Mouse (Mus musculus) common myeloid progenitor, adult 5-6 weeks (primary cell): ENCODE measurements at regions not wholly inside any gene's neighbourhood (a gene's known extent, or its start where the extent isn't known, plus 50 kb on each side); places are given as distances from the start of the nearest gene placed in this dataset.
"Not testable (repeated sequence)": the region's sequence is repeated elsewhere in the genome, so short reads cannot be mapped to it uniquely, and the experiment has no call there.

Experiments used
- ATAC-seq: replicated peaks from 2 replicates; pipeline ENCODE4 v1.8.0; 2016; ENCODE audit warnings: low read depth, mild to moderate bottlenecking, moderate TSS enrichment, inconsistent platforms; ENCODE audit not compliant: poor library complexity, severe bottlenecking

GRCm38 (mm10) chr10:9328324-9328723 is 346.7 kb downstream of the Samd5 start:
- no peak for ATAC-seq

DNA sequence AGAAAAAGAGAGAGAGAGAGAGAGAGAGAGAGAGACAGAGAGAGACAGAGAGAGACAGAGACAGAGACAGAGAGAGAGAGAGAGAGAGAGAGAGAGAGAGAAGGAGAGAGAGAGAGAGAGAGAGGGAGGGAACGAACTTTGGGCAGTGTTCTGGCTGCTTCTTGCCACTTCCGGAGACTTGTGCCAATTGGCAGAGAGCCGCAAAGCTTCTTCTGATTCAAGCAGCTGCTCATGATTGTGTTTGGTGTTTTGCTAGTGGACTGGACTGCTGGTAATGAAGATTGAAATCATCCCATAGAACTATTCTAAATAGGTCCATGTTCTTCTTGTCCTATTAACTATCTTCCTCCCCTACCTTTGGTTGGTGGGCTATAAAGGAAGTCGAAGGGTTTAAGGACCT is 347.1 kb downstream of the Samd5 start:
- ATAC-seq, result not testable (repeated sequence)

GRCm38 (mm10) chr10:9312326-9312725 is 362.7 kb downstream of the Samd5 start:
- ATAC-seq, result no peak

DNA sequence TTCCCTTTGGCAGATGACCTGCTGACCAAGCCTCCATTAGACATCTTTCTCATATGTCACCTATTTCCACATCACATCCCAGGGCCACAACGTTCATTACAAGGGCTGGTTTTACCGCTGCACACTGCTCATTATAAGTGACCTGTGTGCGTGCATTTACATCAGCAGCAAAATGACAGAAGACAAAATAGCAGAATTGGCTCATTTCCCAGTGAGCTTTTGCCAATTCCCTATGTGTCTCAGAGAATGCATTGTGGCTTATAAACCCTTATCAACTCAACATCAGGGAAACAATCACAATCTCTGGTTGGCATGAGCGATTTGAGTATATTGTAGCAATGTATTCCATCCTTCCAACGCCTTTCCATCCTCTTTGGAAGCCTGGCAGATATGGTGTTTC is 364.7 kb downstream of the Samd5 start:
- no peak for ATAC-seq

- no peak for ATAC-seq
Measured at GRCm38 (mm10) chr10:9296055-9296454, 379.0 kb downstream of the Samd5 start.

DNA sequence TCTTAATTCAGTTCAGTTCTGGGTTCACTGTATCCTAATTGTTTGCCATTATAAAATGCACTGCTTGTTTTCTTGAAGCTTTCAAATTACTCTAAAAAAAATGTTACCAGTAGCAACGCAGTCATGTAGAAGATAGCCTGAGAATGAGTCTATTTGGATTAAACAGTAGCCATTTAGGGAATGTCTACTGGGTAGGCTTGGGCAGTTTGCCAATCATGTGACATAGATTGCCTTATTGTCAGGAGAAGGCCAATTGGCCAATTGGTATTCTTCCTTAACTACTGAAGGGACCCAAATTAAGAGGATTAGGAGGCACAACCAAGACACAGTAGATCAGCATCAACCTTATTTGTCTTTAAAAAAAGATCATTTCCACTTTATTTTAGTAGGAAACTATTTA is 379.7 kb downstream of the Samd5 start:
- no peak for ATAC-seq

- ATAC-seq, result no peak
Measured at GRCm38 (mm10) chr10:9294620-9295019, 380.4 kb downstream of the Samd5 start.

GRCm38 (mm10) chr10:9291456-9292146 is 383.4 kb downstream of the Samd5 start:
- no peak for ATAC-seq

DNA sequence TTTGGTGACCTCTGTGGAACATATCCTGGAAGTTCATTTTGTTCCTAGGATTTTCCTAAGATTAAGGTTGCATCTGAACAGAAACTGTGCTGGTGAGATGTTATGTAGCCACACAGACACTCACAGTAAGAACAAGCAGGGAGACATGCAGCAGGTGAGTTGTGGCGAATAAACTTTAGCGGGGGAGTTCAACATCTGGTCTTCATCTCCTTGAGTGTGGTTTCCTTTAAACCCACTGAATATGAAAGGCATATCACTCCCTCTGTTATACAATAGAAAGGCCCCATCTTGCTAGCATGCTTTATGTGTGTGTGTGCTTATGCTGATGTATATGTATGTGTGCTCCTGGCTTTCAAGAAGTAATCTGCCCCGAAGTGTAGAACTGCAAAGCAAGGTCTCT is 387.1 kb upstream of the Sash1 start:
- ATAC-seq, result no peak

DNA sequence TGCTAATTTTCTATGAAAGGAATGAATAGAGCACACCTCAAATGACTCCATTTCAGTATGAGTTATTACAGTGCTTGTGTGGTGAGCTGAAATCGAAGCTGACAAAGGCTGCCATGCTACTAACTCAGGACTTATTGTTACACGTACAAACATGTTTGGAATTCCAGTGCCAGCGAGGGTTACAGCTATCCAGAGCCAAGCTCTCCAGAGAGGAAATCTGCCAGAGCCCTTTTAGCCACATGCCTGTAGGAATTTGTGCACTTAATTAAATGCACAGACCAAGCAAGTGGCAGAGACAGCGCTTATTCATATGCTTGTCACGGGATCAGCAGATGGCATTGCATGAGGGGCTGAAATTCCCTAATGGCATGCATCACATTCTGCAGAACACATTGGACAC is 386.4 kb upstream of the Sash1 start:
- no peak for ATAC-seq

DNA sequence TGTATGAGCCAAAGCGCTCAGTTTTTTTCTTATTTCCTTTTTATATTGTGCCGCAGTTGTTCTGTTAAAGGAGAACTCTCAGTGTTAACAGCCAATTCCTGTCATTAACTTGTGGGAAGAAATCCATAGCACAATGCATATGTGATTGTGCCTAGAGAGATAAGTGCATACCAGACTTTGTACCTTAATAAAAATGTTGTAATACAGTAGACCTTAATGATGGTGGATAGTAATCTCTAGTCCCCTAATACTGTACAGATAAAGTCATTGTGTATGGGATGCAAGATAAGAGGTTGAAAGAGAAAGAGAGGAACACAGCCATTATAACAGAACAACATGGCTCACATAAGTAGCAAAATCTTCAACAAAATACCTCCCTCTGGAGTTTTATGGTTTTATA is 379.7 kb upstream of the Sash1 start:
- no peak for ATAC-seq

DNA sequence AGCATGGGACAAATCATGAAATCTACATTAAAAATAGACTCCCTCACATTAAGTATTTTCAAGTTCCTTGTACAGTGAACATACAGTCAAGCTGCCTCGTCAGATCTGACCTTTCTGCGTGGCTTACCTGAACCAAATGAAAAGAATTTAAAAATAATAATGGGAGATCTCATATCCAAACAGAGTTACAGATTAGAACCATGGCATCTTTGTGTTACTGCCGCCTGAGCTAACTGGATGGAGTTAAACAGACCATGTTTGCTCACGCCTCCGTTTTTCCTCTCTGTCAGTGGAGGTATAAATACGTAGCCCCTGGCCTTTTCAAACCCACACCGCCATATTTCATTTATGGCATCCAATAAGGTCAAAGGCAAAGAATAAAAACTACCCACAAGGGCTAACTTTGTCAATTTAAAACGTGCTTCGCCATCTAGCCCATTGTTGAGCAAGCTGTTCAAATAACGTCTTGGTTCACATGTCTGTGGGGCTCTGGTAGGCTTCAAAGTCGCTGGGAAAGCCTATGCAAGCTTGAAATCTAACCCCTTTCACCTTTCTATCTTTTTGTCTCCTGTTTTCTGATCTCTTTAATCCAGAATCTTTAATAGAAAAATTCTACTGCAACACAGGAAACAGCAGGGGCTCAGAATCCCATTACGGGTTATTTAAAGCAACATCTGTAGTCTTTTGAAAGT is 378.6 kb upstream of the Sash1 start:
- ATAC-seq, result no peak

GRCm38 (mm10) chr10:9258705-9259104 is 372.8 kb upstream of the Sash1 start:
- ATAC-seq, result no peak

GRCm38 (mm10) chr10:9252941-9253217 is 367.0 kb upstream of the Sash1 start:
- ATAC-seq, result no peak

GRCm38 (mm10) chr10:9252120-9252940 is 366.5 kb upstream of the Sash1 start:
- ATAC-seq, result no peak

DNA sequence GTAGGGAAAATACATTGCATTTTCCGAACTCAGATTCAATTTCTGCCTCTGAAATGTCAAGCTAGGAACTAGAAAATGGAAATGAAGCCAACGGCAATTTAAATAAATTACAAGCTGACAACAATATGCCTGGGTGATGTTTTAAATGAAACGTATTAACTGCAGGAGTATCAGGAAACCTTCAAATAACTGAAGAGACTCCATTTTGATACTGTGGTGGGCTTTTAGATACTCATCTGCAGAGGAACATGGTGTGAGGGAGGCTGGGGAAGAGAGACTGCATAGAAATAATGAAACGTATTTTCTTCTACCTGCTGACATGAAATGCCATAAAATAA is 357.4 kb upstream of the Sash1 start:
- ATAC-seq, result no peak

- no peak for ATAC-seq
Measured at GRCm38 (mm10) chr10:9242596-9243280, 356.9 kb upstream of the Sash1 start.

DNA sequence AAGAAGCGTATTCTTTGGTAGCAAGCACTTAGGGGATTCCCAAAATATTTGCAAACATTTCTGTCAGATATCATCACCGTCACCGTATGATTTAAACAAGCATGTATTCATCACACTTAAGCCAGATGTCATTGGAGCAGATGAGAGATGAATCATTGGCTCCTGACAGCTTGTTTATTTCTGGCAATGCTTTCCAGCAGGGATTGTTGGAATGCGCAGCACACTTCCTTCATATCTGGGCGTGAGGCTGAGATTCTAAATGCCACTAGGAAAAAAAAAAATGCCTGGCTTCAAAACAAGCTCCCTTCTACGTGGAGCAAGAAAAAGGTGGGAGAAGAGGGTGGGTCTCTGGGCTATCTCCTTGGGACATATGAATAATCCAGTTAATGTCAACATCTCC is 354.1 kb upstream of the Sash1 start:
- ATAC-seq, result no peak

DNA sequence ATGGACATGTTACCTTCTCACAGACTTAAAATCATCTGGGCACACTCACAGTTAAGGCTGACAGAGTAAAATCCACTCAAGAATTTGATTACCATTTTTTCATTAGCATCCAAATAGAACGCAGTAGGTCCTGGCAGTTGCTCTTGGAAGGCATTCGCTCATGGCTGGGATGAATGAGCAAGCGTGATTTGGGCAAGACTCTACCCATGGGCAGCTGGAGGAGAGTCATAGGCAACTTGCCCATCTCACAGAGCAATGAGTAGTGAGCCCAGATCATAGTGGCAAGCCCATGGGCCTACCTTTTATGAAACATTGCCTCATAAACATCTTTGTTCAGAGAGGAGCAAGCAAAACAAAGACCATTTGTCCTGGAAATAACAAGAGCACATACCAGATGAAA is 345.9 kb upstream of the Sash1 start:
- ATAC-seq, result no peak

DNA sequence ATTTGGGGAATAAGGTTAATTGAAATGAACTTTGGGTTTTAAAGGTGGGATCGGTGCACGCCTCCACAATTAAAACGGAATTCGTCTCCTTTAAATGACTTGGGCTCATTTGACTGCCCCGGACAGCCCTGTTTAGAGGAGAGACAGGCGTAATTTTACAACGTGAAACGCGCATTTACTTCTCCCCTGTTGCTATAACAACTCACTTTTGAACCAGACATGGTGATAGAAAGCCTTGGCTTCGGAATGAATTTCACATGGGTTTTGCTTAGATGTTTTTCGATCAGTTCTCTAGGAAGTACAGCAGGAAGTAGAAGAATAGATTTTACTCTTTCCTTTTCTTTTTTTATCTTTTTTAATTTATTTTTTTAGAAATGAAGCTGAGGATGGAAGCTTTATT is 343.2 kb upstream of the Sash1 start:
- ATAC-seq, result no peak

GRCm38 (mm10) chr10:9227361-9227760 is 341.5 kb upstream of the Sash1 start:
- no peak for ATAC-seq
